Mouse (Mus musculus) right cerebral cortex, postnatal 14 days (tissue): ENCODE data around the gene Arf1.
A peak's percentile ranks its signal among the peaks of the same experiment; 100 is the strongest.
"Not testable (repeated sequence)": the region's sequence is repeated elsewhere in the genome, so short reads cannot be mapped to it uniquely, and the experiment has no call there.

ENCODE experiments used
- DNase-seq: peaks from one replicate; pipeline ENCODE4 v3.0.0; 2022

Gene Arf1

GRCm38 (mm10) chr11:59226251-59226650 lies 1.8 kb downstream of the Arf1 start:
- DNase-seq, result no peak

GRCm38 (mm10) chr11:59225167-59225566 lies 2.9 kb downstream of the Arf1 start:
- DNase-seq, result no peak

- DNase-seq, result no peak
These were observed 3.6 kb downstream of the Arf1 start for GRCm38 (mm10) chr11:59224470-59224869.

- no peak for DNase-seq
These were observed 4.0 kb downstream of the Arf1 start for GRCm38 (mm10) chr11:59224025-59224424.

GRCm38 (mm10) chr11:59222306-59222705 lies 5.8 kb downstream of the Arf1 start:
- DNase-seq, result no peak

GRCm38 (mm10) chr11:59221604-59222003 lies 6.5 kb downstream of the Arf1 start:
- DNase-seq, result no peak

- DNase-seq, result no peak
These were observed 9.0 kb downstream of the Arf1 start for GRCm38 (mm10) chr11:59219064-59219463.

- DNase-seq, result no peak
These were observed 9.6 kb downstream of the Arf1 start for GRCm38 (mm10) chr11:59218389-59218998.

- no peak for DNase-seq
These were observed 11.1 kb downstream of the Arf1 start for GRCm38 (mm10) chr11:59216955-59217354.

- no peak for DNase-seq
These were observed 15.1 kb downstream of the Arf1 start for GRCm38 (mm10) chr11:59212892-59213494.

GRCm38 (mm10) chr11:59212320-59212719 lies 15.8 kb downstream of the Arf1 start:
- DNase-seq, result not testable (repeated sequence)

- DNase-seq, result not testable (repeated sequence)
These were observed 16.5 kb downstream of the Arf1 start for GRCm38 (mm10) chr11:59211561-59211960.

GRCm38 (mm10) chr11:59210020-59210419 lies 18.1 kb downstream of the Arf1 start:
- DNase-seq, result no peak

- peak; percentile 43 for DNase-seq
These were observed 18.5 kb downstream of the Arf1 start for GRCm38 (mm10) chr11:59209580-59209979.

- peak; percentile 63 for DNase-seq
These were observed 19.0 kb downstream of the Arf1 start for GRCm38 (mm10) chr11:59209003-59209441.

- DNase-seq, result peak; percentile 95
These were observed 19.8 kb downstream of the Arf1 start, which contains the start of gene 2310033P09Rik for GRCm38 (mm10) chr11:59208153-59208831. TSS of gene 2310033P09Rik (plus strand) at chr11:59208321.

- peak; percentile 96 for DNase-seq
These were observed 25.7 kb downstream of the Arf1 start, which contains the start of gene Mrpl55 for GRCm38 (mm10) chr11:59202081-59202995. TSS of gene Mrpl55 (plus strand) at chr11:59202486.

GRCm38 (mm10) chr11:59201216-59202002 lies 26.7 kb downstream of the Arf1 start:
- no peak for DNase-seq

GRCm38 (mm10) chr11:59196230-59196629 lies 31.8 kb downstream of the Arf1 start:
- no peak for DNase-seq

- DNase-seq, result no peak
These were observed 36.0 kb downstream of the Arf1 start, which contains the start of gene Guk1 for GRCm38 (mm10) chr11:59192059-59192386. TSS of gene Guk1 (minus strand) at chr11:59192212.

- DNase-seq, result peak; percentile 92
These were observed 36.6 kb downstream of the Arf1 start for GRCm38 (mm10) chr11:59191231-59192058.
